Mouse (Mus musculus): Measurements from ENCODE around the gene Crb2. TPM values are rescaled to one million over a fixed set of nuclear protein-coding genes. Genes with fewer than 3 reads are reported as not detected.

The Crb2 gene
- total and polyA plus RNA-seq, 3 experiments: 0.07 to 0.13 TPM; not detected in 1

DNA sequence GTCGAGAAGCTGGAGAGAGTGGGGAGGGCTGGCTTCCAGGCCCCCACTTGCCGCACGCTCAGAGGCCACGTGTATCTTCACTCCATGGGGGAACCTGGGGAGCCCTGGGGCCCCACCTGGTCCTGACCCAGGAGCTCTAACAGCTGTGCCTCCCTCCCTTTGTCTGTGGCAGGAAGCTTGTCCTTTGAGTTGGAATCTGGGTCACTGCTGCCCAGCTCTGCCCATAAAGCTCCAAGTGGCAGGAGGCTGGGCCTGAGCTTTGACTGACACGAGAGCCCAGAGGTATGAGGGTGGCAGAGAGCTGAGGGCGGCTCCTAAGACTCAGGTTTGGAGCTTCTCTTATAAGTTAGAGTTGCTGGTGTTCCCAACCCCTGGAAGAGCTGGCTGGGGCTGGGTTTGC, 23.1 kb downstream of the Crb2 start:
- Histone ChIP-seq H3K36me3 (replicated peaks in 1 of 2; ENCODE audit: control insufficient read depth in 1 of 2, insufficient read depth in 1 of 2, low read length in 1 of 2) (peaks cover 0 to 29% of the 10 kb centered on the region in 2 experiments), H3K4me1 (ENCODE audit: control insufficient read depth in 1 of 2, insufficient read depth in 2 of 2) (peaks cover 0 to 12% of the 10 kb centered on the region in 2 experiments; a peak in 2 of 4 replicates), H3K79me2 (replicated peaks; ENCODE audit: control insufficient read depth, extremely low read depth, insufficient read depth, poor library complexity, severe bottlenecking) (no peaks in the 10 kb centered on the region), H3K4me3 (replicated peaks in 1 of 3; ENCODE audit: low read depth in 2 of 3, low read length in 2 of 3, poor library complexity in 1 of 3) (no peak overlapping the region), H3K4me2 (ENCODE audit: insufficient read depth, low read depth, poor library complexity, severe bottlenecking) (no peak overlapping the region), H3K9ac (ENCODE audit: insufficient read depth, low read depth) (no peak overlapping the region), H3K9me3 (replicated peaks; ENCODE audit: low read length) (no peaks in the 10 kb centered on the region), H3K27me3 (replicated peaks) (no peaks in the 10 kb centered on the region), H3K27ac (ENCODE audit: insufficient read depth, low read depth) (no peak overlapping the region)
- dilution Hi-C loops (cut with MboI; ENCODE audit: extremely low pct_ligation_motif_present, extremely low pct_unique_long_range_greater_than_20kb, low sequenced_read_pairs) (no loop called here), in situ Hi-C loops (cut with MboI; ENCODE audit: low pct_ligation_motif_present, low pct_unique_long_range_greater_than_20kb, low sequenced_read_pairs) (no loop called here)
- DNase-seq (ENCODE audit: extremely low read depth): no peak
- no peak for TF ChIP-seq EP300 (IDR thresholded peaks at IDR 0.05; ENCODE audit: low read length)
- TF ChIP-seq NRF1 (IDR thresholded peaks at IDR 0.05; ENCODE audit: low read depth, low read length): no peak
- TF ChIP-seq MAZ (IDR thresholded peaks at IDR 0.05; ENCODE audit: low read depth, low read length): no peak
- no peak for TF ChIP-seq ZC3H11A (IDR thresholded peaks at IDR 0.05; ENCODE audit: low read depth, low read length)
- no peak for TF ChIP-seq JUN (IDR thresholded peaks at IDR 0.05; ENCODE audit: insufficient read depth, low read depth, low read length)
- no peak for TF ChIP-seq MXI1 (IDR thresholded peaks at IDR 0.05; ENCODE audit: low read depth, low read length)
- no peak for TF ChIP-seq MAX (IDR thresholded peaks at IDR 0.05; ENCODE audit: low read length)
- TF ChIP-seq KAT2A (IDR thresholded peaks at IDR 0.05; ENCODE audit: insufficient replicate concordance, low read length): no peak
- TF ChIP-seq BHLHE40 (IDR thresholded peaks at IDR 0.05; ENCODE audit: low read depth, low read length): no peak
- TF ChIP-seq CHD1 (IDR thresholded peaks at IDR 0.05; ENCODE audit: low read depth, low read length): no peak
- TF ChIP-seq UBTF (IDR thresholded peaks at IDR 0.05; ENCODE audit: low read depth, low read length): no peak
- TF ChIP-seq ETS1 (conservative IDR thresholded peaks at IDR 0.05; ENCODE audit: low read depth, low read length): no peak
- no peak for TF ChIP-seq TBP (conservative IDR thresholded peaks at IDR 0.05; ENCODE audit: low read depth, low read length)

DNA sequence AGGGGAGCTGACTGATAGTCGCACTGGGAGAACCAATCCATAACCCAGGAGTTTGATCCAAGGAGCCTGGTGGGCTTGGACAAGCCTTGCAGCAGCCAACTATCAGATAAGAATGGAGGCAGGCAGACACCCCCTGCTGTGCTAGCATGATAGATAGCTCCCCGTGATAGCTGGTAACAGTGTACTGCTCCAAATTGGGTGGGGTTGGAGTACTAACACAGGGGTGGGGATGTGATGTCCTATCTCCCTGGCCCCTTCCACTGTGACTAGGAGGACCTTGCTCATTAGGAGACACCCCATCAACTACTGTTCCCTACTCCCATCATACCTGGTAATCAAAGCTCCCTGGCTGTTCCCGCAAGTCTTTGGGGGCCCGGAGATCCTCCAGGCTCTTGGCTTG, 25.6 kb downstream of the Crb2 start:
- Histone ChIP-seq H3K36me3 (replicated peaks in 1 of 2; ENCODE audit: control insufficient read depth in 1 of 2, insufficient read depth in 1 of 2, low read length in 1 of 2) (peaks cover 0 to 34% of the 10 kb centered on the region in 2 experiments), H3K27ac (ENCODE audit: insufficient read depth, low read depth) (no peak overlapping the region), H3K4me2 (ENCODE audit: insufficient read depth, low read depth, poor library complexity, severe bottlenecking) (no peak overlapping the region), H3K4me3 (replicated peaks in 1 of 3; ENCODE audit: low read depth in 2 of 3, low read length in 2 of 3, poor library complexity in 1 of 3) (no peak overlapping the region), H3K9ac (ENCODE audit: insufficient read depth, low read depth) (no peak overlapping the region), H3K9me3 (replicated peaks; ENCODE audit: low read length) (no peaks in the 10 kb centered on the region), H3K27me3 (replicated peaks) (no peaks in the 10 kb centered on the region), H3K79me2 (replicated peaks; ENCODE audit: control insufficient read depth, extremely low read depth, insufficient read depth, poor library complexity, severe bottlenecking) (no peaks in the 10 kb centered on the region), H3K4me1 (ENCODE audit: control insufficient read depth in 1 of 2, insufficient read depth in 2 of 2) (peaks cover 0 to 17% of the 10 kb centered on the region in 2 experiments; a peak in 2 of 4 replicates)
- in situ Hi-C loops (cut with MboI; ENCODE audit: low pct_ligation_motif_present, low pct_unique_long_range_greater_than_20kb, low sequenced_read_pairs): loop anchor here (25.0 kb wide), 1 partner anchor 361 kb away; no protein-coding TSS in a partner anchor
- dilution Hi-C loops (cut with MboI; ENCODE audit: extremely low pct_ligation_motif_present, extremely low pct_unique_long_range_greater_than_20kb, low sequenced_read_pairs): no loop called here
- TF ChIP-seq MAFK (IDR thresholded peaks at IDR 0.05; ENCODE audit: insufficient replicate concordance, low read length) (no peak), RAD21 (IDR thresholded peaks at IDR 0.05; ENCODE audit: low read depth, low read length) (no peak)
- no peak for DNase-seq (ENCODE audit: extremely low read depth)

Measured in CH12.LX (cell line).